Mouse (Mus musculus) megakaryocyte progenitor cell, adult 5-6 weeks (primary cell): ENCODE data around the gene Rhox7b. TPM values are rescaled to one million over a fixed set of nuclear protein-coding genes. Genes with fewer than 3 reads are reported as not detected.
"Not testable (repeated sequence)": the region's sequence is repeated elsewhere in the genome, so short reads cannot be mapped to it uniquely, and the experiment has no call there.

Source experiments
- ATAC-seq: replicated peaks from 2 replicates; pipeline ENCODE4 v1.8.0; 2016; ENCODE audit warnings: mild to moderate bottlenecking, moderate TSS enrichment, inconsistent platforms; ENCODE audit not compliant: poor library complexity
- total RNA-seq, 2 experiments: library from RNA; stranded (forward) in 1 of 2; stranded (reverse) in 1 of 2; fragments of 157-497, 149-512 nt in 1 of 2; fragments of 200-1000 nt in 1 of 2; gene quantifications; 2 replicates each; pipeline versions ENCODE4 v1.2.3 to v1.2.4; 2015 to 2017

Rhox7b gene
- total RNA-seq (2015): not detected in 2 replicates
- total RNA-seq (2017): not detected in 2 replicates

- ATAC-seq: not testable (repeated sequence)
Observed at GRCm38 (mm10) chrX:37897132-37897531, at the start of gene Rhox7b. TSS of gene Rhox7b (minus strand) at chrX:37897232.

- no peak for ATAC-seq
Observed at GRCm38 (mm10) chrX:37916311-37916710, 19.3 kb upstream of the Rhox7b start.

- no peak for ATAC-seq
Observed at GRCm38 (mm10) chrX:37908581-37908980, 11.5 kb upstream of the Rhox7b start.

GRCm38 (mm10) chrX:37903727-37904126, 6.7 kb upstream of the Rhox7b start:
- ATAC-seq: no peak

GRCm38 (mm10) chrX:37901670-37902069, 4.6 kb upstream of the Rhox7b start, which contains the start of gene Rhox9:
TSS of gene Rhox9 (minus strand) at chrX:37901770.
- ATAC-seq: not testable (repeated sequence)

- no peak for ATAC-seq
Observed at GRCm38 (mm10) chrX:37878844-37879243, 18.2 kb downstream of the Rhox7b start, which contains the start of gene Rhox8. TSS of gene Rhox8 (minus strand) at chrX:37878944.

- ATAC-seq: no peak
Observed at GRCm38 (mm10) chrX:37871641-37872040, 25.4 kb downstream of the Rhox7b start.

Other genes starting within 250 kb of the Rhox7b start
- not detected in 2 replicates for gene Rhox4g, start 245.9 kb downstream of the Rhox7b start, total RNA-seq (2015)
- not detected in 2 replicates for gene Rhox4g, start 245.9 kb downstream of the Rhox7b start, total RNA-seq (2017)
- gene Rhox3h, start 228.5 kb downstream of the Rhox7b start, total RNA-seq (2015): not detected in 2 replicates
- not detected in 2 replicates for gene Rhox3h, start 228.5 kb downstream of the Rhox7b start, total RNA-seq (2017)
- not detected in 2 replicates for gene Rhox2h, start 224.0 kb downstream of the Rhox7b start, total RNA-seq (2015)
- gene Rhox2h, start 224.0 kb downstream of the Rhox7b start, total RNA-seq (2017): not detected in 2 replicates
- not detected in 2 replicates for gene Rhox5, start 92.4 kb downstream of the Rhox7b start, total RNA-seq (2015)
- not detected in 2 replicates for gene Rhox5, start 92.4 kb downstream of the Rhox7b start, total RNA-seq (2017)
- gene Rhox6, start 70.3 kb downstream of the Rhox7b start, total RNA-seq (2015): not detected in 2 replicates
- gene Rhox6, start 70.3 kb downstream of the Rhox7b start, total RNA-seq (2017): not detected in 2 replicates
- gene Rhox7a, start 65.5 kb downstream of the Rhox7b start, total RNA-seq (2015): not detected in 2 replicates
- not detected in 2 replicates for gene Rhox7a, start 65.5 kb downstream of the Rhox7b start, total RNA-seq (2017)
- gene Rhox8, start 18.3 kb downstream of the Rhox7b start, total RNA-seq (2015): not detected in 2 replicates
- gene Rhox8, start 18.3 kb downstream of the Rhox7b start, total RNA-seq (2017): not detected in 2 replicates
- gene Rhox9, start 4.5 kb upstream of the Rhox7b start, total RNA-seq (2015): not detected in 2 replicates
- gene Rhox9, start 4.5 kb upstream of the Rhox7b start, total RNA-seq (2017): not detected in 2 replicates
- not detected in 2 replicates for gene Btg1-ps1, start 121.6 kb upstream of the Rhox7b start, total RNA-seq (2015)
- gene Btg1-ps1, start 121.6 kb upstream of the Rhox7b start, total RNA-seq (2017): not detected in 2 replicates
- not detected in 2 replicates for gene Btg1-ps2, start 145.9 kb upstream of the Rhox7b start, total RNA-seq (2015)
- not detected in 2 replicates for gene Btg1-ps2, start 145.9 kb upstream of the Rhox7b start, total RNA-seq (2017)
- gene Rhox10, start 169.2 kb upstream of the Rhox7b start, total RNA-seq (2015): not detected in 2 replicates
- not detected in 2 replicates for gene Rhox10, start 169.2 kb upstream of the Rhox7b start, total RNA-seq (2017)
- gene Rhox11, start 187.9 kb upstream of the Rhox7b start, total RNA-seq (2015): not detected in 2 replicates
- gene Rhox11, start 187.9 kb upstream of the Rhox7b start, total RNA-seq (2017): not detected in 2 replicates
- gene Rhox12, start 213.7 kb upstream of the Rhox7b start, total RNA-seq (2015): not detected in 2 replicates
- not detected in 2 replicates for gene Rhox12, start 213.7 kb upstream of the Rhox7b start, total RNA-seq (2017)
- gene Rhox13, start 224.0 kb upstream of the Rhox7b start, total RNA-seq (2015): not detected in 2 replicates
- not detected in 2 replicates for gene Rhox13, start 224.0 kb upstream of the Rhox7b start, total RNA-seq (2017)